Mouse (Mus musculus) embryo, embryonic 10 days (tissue): ENCODE measurements around the gene Pcsk4.
A peak's percentile ranks its signal among the peaks of the same experiment; 100 is the strongest.
"Not testable (repeated sequence)": the region's sequence is repeated elsewhere in the genome, so short reads cannot be mapped to it uniquely, and the experiment has no call there.

Experiments used
- DNase-seq: peaks from one replicate; pipeline ENCODE4 v3.0.0-alpha.2; 2015; ENCODE audit warnings: low spot score

Pcsk4 gene

GRCm38 (mm10) chr10:80348244-80348781 lies 19.0 kb upstream of the Pcsk4 start, which contains the start of gene Adamtsl5:
TSS of gene Adamtsl5 (minus strand) at chr10:80348412.
- peak; percentile 77 for DNase-seq

GRCm38 (mm10) chr10:80347514-80347967 lies 18.2 kb upstream of the Pcsk4 start:
- DNase-seq: no peak

- DNase-seq: not testable (repeated sequence)
Measured at GRCm38 (mm10) chr10:80345929-80346328, 16.6 kb upstream of the Pcsk4 start.

- peak; percentile 28 for DNase-seq
Measured at GRCm38 (mm10) chr10:80345122-80345521, 15.8 kb upstream of the Pcsk4 start.

GRCm38 (mm10) chr10:80344131-80344661 lies 14.9 kb upstream of the Pcsk4 start:
- DNase-seq: no peak

GRCm38 (mm10) chr10:80343425-80343895 lies 14.2 kb upstream of the Pcsk4 start:
- no peak for DNase-seq

GRCm38 (mm10) chr10:80342749-80343424 lies 13.6 kb upstream of the Pcsk4 start:
- peak; percentile 88 for DNase-seq

- no peak for DNase-seq
Measured at GRCm38 (mm10) chr10:80342305-80342748, 13.0 kb upstream of the Pcsk4 start.

GRCm38 (mm10) chr10:80341491-80342304 lies 12.4 kb upstream of the Pcsk4 start:
- DNase-seq: no peak

GRCm38 (mm10) chr10:80341026-80341425 lies 11.7 kb upstream of the Pcsk4 start:
- no peak for DNase-seq

- peak; percentile 90 for DNase-seq
Measured at GRCm38 (mm10) chr10:80339941-80340750, 10.8 kb upstream of the Pcsk4 start.

- DNase-seq: no peak
Measured at GRCm38 (mm10) chr10:80336263-80336662, 7.0 kb upstream of the Pcsk4 start.

GRCm38 (mm10) chr10:80332525-80332989 lies 3.3 kb upstream of the Pcsk4 start:
- no peak for DNase-seq

GRCm38 (mm10) chr10:80331636-80332524 lies 2.6 kb upstream of the Pcsk4 start:
- DNase-seq: no peak

- DNase-seq: no peak
Measured at GRCm38 (mm10) chr10:80330888-80331287, 1.6 kb upstream of the Pcsk4 start.

- no peak for DNase-seq
Measured at GRCm38 (mm10) chr10:80330084-80330483, 786 bp upstream of the Pcsk4 start.

GRCm38 (mm10) chr10:80325045-80325444 lies 4.3 kb downstream of the Pcsk4 start:
- DNase-seq: no peak

GRCm38 (mm10) chr10:80324120-80325037 lies 4.9 kb downstream of the Pcsk4 start:
- DNase-seq: no peak
